Mouse (Mus musculus): ENCODE data around the gene Gpx5. TPM values are rescaled to one million over a fixed set of nuclear protein-coding genes. Genes with fewer than 3 reads are reported as not detected.

Gpx5 gene
- polyA plus RNA-seq, 1 experiment from 2014 or later, result not detected

DNA sequence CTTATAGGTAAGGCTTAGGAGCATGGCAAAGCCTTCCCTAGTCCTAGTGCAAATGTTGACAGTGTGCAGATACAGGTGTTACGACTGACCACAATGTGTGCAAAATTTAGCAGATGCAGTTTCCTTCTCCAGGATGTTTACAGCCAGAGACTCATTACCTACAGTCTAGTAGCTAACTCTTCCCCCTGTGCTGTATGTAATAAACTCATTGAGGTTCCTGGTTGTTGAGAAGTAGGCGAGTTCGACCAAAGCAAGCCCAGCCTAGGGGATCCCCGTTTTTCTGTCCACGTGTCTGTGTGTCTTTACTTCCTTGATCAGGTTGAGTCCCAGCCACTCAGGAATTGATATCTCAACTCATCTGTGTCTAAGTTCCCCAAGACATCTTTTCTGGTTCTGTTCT is 48.4 kb downstream of the Gpx5 start:
- 81% methylated on average over 5 of the region's 5 CpGs for WGBS
- Histone ChIP-seq H3K36me3 (no peaks in the 10 kb centered on the region), H3K9ac (no peak overlapping the region), H3K27me3 (peaks cover 23% of the 10 kb centered on the region), H3K27ac (no peak overlapping the region), H3K4me3 (no peak overlapping the region), H3K4me1 (no peaks in the 10 kb centered on the region), H3K9me3 (replicated peaks) (no peaks in the 10 kb centered on the region), H3K4me2 (replicated peaks) (no peak overlapping the region)
- no peak for ATAC-seq (ENCODE audit: low FRiP score)

DNA sequence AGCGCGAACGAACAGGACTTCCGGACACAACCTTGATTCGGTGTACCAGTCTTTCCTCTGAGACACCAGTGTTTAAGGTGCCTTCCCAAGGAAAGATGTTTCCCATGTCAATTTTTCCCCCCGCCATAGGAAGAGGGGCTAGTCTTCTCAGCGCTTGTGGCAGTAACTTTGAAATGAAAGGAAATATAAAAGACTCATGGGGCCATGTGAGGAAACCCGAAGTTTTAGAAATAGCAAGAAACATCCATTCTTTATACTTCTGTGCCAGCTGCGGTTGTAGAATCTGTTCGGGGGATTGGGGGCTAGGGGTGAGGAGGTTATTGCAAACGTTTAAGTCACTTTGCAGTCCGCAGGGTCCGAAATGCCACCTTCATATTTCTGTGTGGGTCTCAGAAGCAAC is 49.3 kb downstream of the Gpx5 start:
- no peaks in the 10 kb centered on the region for H3K4me1 ChIP-seq
- no peak overlapping the region for H3K9ac ChIP-seq
- no peak for ATAC-seq (ENCODE audit: low FRiP score)
- no peak overlapping the region for H3K27ac ChIP-seq
- peaks cover 23% of the 10 kb centered on the region for H3K27me3 ChIP-seq
- H3K9me3 ChIP-seq (replicated peaks), result no peaks in the 10 kb centered on the region
- 17% methylated on average over 13 of the region's 13 CpGs for WGBS
- 0 out of 2 replicates have a peak overlapping the region, but pooled peaks have one; percentile 5 for H3K4me3 ChIP-seq
- H3K36me3 ChIP-seq, result no peaks in the 10 kb centered on the region
- H3K4me2 ChIP-seq (replicated peaks), result peak overlapping the region; percentile 29

DNA sequence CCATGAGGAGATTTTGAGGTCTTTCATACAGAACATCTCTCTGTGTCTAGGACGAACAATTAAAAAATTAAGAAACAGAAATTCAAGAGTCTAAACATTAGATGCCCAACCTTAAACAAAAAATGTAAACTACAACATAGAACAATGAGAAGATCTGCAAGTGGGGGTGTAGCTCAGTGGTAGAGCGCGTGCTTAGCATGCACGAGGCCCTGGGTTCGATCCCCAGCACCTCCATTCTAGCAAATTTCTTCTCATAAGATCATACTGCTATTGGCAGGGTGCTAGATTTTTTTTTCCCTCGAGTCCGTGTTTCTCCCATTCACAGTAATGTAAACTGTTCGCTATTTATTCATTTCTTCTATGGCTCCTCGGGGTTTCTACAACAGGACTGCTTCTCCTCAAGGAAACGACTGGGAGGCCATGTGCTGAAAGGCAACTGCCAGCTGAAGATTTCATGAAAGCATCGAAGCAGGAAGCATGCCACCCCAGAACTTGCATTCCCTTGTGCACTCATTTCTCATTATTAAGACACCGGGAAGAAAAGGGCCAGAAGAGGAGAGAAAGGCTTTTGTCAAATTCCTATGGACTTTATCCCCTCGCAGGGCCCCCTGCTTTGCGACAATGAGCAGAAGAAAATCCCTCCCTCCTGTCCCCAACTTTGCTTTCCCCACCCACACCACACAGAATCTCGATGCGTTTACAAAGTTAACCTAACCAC is 50.0 kb downstream of the Gpx5 start:
- WGBS, result 5% methylated on average over 16 of the region's 16 CpGs
- Histone ChIP-seq H3K9me3 (replicated peaks) (no peaks in the 10 kb centered on the region), H3K27ac (no peak overlapping the region), H3K4me2 (replicated peaks) (peak overlapping the region; percentile 29), H3K36me3 (no peaks in the 10 kb centered on the region), H3K27me3 (peaks cover 23% of the 10 kb centered on the region), H3K4me3 (0 out of 2 replicates have a peak overlapping the region, but pooled peaks have one; percentile 5), H3K9ac (no peak overlapping the region), H3K4me1 (no peaks in the 10 kb centered on the region)
- ATAC-seq (ENCODE audit: low FRiP score), result no peak

DNA sequence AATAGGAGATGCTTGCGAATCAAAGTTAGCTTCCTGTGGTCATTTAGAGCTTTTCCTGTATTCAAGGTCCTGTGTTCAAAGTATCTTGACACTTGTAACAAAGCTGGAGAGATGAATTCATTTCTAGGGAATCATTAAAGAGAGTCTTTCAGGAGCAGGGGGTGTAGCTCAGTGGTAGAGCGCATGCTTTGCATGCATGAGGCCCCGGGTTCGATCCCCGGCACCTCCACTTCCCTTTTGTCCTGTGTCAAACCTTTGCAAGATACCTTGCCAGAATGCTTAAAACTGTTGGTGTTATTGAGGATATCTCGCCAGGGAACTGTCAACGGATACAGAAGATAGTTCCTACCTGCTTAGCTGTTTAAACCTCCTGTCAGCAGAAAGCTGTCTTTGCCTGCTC is 51.7 kb downstream of the Gpx5 start:
- 12% methylated on average over 7 of the region's 7 CpGs for WGBS
- H3K36me3 ChIP-seq, result no peaks in the 10 kb centered on the region
- ATAC-seq (ENCODE audit: low FRiP score), result no peak
- H3K9ac ChIP-seq, result no peak overlapping the region
- no peak overlapping the region for H3K27ac ChIP-seq
- no peaks in the 10 kb centered on the region for H3K4me1 ChIP-seq
- H3K9me3 ChIP-seq (replicated peaks), result no peaks in the 10 kb centered on the region
- no peak overlapping the region for H3K4me3 ChIP-seq
- H3K27me3 ChIP-seq, result peaks cover 23% of the 10 kb centered on the region
- no peak overlapping the region for H3K4me2 ChIP-seq (replicated peaks)

DNA sequence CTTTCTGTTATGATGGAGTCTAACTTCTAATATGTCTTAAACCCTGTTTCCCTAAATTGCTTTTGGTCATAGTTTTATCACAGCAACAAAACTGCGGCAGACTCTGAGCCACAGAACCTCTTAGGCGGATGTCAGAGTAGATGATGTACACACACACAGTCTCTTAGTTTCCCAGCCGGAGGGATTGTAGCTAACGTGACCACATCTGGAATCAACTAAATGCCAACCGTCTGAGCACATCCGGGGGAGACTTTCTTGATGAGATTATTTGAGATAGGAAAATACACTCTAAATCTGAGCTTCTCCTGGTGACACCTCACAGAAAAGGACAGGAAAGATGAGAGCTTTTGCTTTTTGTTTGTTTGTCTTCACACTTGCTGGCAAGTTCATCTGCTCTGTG is 55.4 kb downstream of the Gpx5 start:
- no peak overlapping the region for H3K9ac ChIP-seq
- no peaks in the 10 kb centered on the region for H3K4me1 ChIP-seq
- peaks cover 7% of the 10 kb centered on the region for H3K27me3 ChIP-seq
- WGBS, result 59% methylated on average over 6 of the region's 6 CpGs
- H3K4me2 ChIP-seq (replicated peaks), result no peak overlapping the region
- no peak for ATAC-seq (ENCODE audit: low FRiP score)
- no peaks in the 10 kb centered on the region for H3K36me3 ChIP-seq
- no peaks in the 10 kb centered on the region for H3K9me3 ChIP-seq (replicated peaks)
- no peak overlapping the region for H3K27ac ChIP-seq
- H3K4me3 ChIP-seq, result no peak overlapping the region

DNA sequence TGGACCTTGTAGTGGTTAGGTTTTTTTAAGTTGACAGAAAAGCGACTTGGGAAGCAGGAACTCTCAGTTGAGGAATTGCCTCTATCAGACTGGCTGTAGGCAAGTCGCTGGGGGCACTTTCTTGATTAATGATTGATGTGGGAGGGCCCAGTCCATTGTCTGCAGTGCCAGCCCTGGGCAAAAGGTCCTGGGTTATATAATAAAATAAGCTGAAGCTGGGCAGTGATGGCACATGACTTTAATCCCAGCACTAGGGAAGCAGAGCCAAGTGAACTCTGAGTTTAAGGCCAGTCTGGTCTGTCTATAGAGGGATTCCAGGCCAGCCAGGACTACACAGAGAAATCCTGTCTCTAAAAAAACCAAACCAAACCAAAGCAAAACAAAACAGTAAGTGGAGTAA is 55.8 kb downstream of the Gpx5 start:
- no peak overlapping the region for H3K4me2 ChIP-seq (replicated peaks)
- WGBS, result 64% methylated on average over 2 of the region's 2 CpGs
- peaks cover 7% of the 10 kb centered on the region; the same call in 1 of the 2 replicates for H3K27me3 ChIP-seq
- no peak overlapping the region for H3K4me3 ChIP-seq
- no peak overlapping the region for H3K27ac ChIP-seq
- no peak overlapping the region for H3K9ac ChIP-seq
- no peak for ATAC-seq (ENCODE audit: low FRiP score)
- no peaks in the 10 kb centered on the region for H3K36me3 ChIP-seq
- no peaks in the 10 kb centered on the region for H3K4me1 ChIP-seq
- H3K9me3 ChIP-seq (replicated peaks), result no peaks in the 10 kb centered on the region

Other genes starting within 250 kb of the Gpx5 start
- not detected in 2 replicates for gene Olfr1370, start 217.8 kb downstream of the Gpx5 start, polyA plus RNA-seq (2016; fragmentation: Nextera tagmentation; extraction: Ambion mirVana)
- gene Olfr1369-ps1, start 181.2 kb downstream of the Gpx5 start, polyA plus RNA-seq (2016; fragmentation: Nextera tagmentation; extraction: Ambion mirVana), result 0.05 TPM in 1 of 2 replicates, not detected in the other
- not detected in 2 replicates for gene Olfr263, start 163.1 kb downstream of the Gpx5 start, polyA plus RNA-seq (2016; fragmentation: Nextera tagmentation; extraction: Ambion mirVana)
- gene Olfr1368, start 146.9 kb downstream of the Gpx5 start, polyA plus RNA-seq (2016; fragmentation: Nextera tagmentation; extraction: Ambion mirVana), result not detected in 2 replicates
- gene Trim27, start 113.3 kb downstream of the Gpx5 start, polyA plus RNA-seq (2016; fragmentation: Nextera tagmentation; extraction: Ambion mirVana), result 127 and 130 TPM in 2 replicates
- 0.85 TPM in 1 of 2 replicates, not detected in the other for gene Gpx6, start 19.4 kb upstream of the Gpx5 start, polyA plus RNA-seq (2016; fragmentation: Nextera tagmentation; extraction: Ambion mirVana)
- gene Olfr1367, start 54.2 kb upstream of the Gpx5 start, polyA plus RNA-seq (2016; fragmentation: Nextera tagmentation; extraction: Ambion mirVana), result not detected in 2 replicates
- gene Zscan12, start 70.1 kb upstream of the Gpx5 start, polyA plus RNA-seq (2016; fragmentation: Nextera tagmentation; extraction: Ambion mirVana), result 16.6 and 17.0 TPM in 2 replicates
- 91.0 and 96.2 TPM in 2 replicates for gene Zkscan3, start 110.0 kb upstream of the Gpx5 start, polyA plus RNA-seq (2016; fragmentation: Nextera tagmentation; extraction: Ambion mirVana)
- 4.2 and 4.9 TPM in 2 replicates for gene Pgbd1, start 148.3 kb upstream of the Gpx5 start, polyA plus RNA-seq (2016; fragmentation: Nextera tagmentation; extraction: Ambion mirVana)
- 23.4 and 26.2 TPM in 2 replicates for gene Zscan26, start 161.0 kb upstream of the Gpx5 start, polyA plus RNA-seq (2016; fragmentation: Nextera tagmentation; extraction: Ambion mirVana)
- gene Nkapl, start 175.8 kb upstream of the Gpx5 start, polyA plus RNA-seq (2016; fragmentation: Nextera tagmentation; extraction: Ambion mirVana), result 2.5 and 2.7 TPM in 2 replicates
- gene Zkscan4, start 186.2 kb upstream of the Gpx5 start, polyA plus RNA-seq (2016; fragmentation: Nextera tagmentation; extraction: Ambion mirVana), result 6.8 and 7.0 TPM in 2 replicates
- not detected in 2 replicates for gene Gm10065, start 186.7 kb upstream of the Gpx5 start, polyA plus RNA-seq (2016; fragmentation: Nextera tagmentation; extraction: Ambion mirVana)
- gene AK157302, start 202.5 kb upstream of the Gpx5 start, polyA plus RNA-seq (2016; fragmentation: Nextera tagmentation; extraction: Ambion mirVana), result 0.16 and 0.40 TPM in 2 replicates
- 2.6 and 4.2 TPM in 2 replicates for gene Gm11273, start 208.7 kb upstream of the Gpx5 start, polyA plus RNA-seq (2016; fragmentation: Nextera tagmentation; extraction: Ambion mirVana)
- 9.0 and 9.8 TPM in 2 replicates for gene Zkscan8, start 238.4 kb upstream of the Gpx5 start, polyA plus RNA-seq (2016; fragmentation: Nextera tagmentation; extraction: Ambion mirVana)

Data from hindbrain, embryonic 12.5 days (tissue).